Mouse (Mus musculus) left cerebral cortex, postnatal 4 days (tissue): ENCODE data around the gene Peg3. TPM values are rescaled to one million over a fixed set of nuclear protein-coding genes. Genes with fewer than 3 reads are reported as not detected.

Experiments
- DNase-seq: peaks from one replicate; pipeline ENCODE4 v3.0.0-alpha.2; 2022
- intact Hi-C: fragments of 180-260 bp; cut with DNase I; formaldehyde crosslinking; loops from one replicate; pipeline ENCODE4 v1.15.1; 2025
- total RNA-seq, 2 experiments: library from RNA; stranded (reverse); gene quantifications; 2 replicates each; pipeline ENCODE4 v1.2.3; 2021

Peg3 gene
- total RNA-seq, 2 experiments from 2014 or later = 94.3 to 117 TPM

- intact Hi-C loops = no loop called here
- peak; percentile 91 for DNase-seq
Observed at GRCm38 (mm10) chr7:6727351-6728121, 2.7 kb downstream of the Peg3 start.

DNA sequence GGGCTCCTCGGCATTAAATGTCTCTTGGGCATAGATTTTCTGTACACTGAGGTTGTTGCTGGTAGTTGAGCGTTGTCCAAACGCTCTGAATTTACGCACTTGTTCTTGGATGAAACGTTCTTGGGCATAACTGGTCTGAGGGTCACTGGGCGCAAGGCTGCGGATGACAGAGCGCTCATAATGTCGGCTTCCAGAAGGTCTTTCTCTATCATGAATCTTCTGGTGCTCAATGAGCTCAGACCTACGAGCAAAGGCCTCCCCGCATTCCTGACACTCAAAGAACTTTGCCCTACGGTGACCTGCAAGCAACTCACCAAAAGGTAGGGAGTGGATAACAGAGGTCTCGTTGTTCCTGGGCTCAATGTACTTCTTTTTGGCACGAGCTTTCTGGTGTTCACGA, 20.8 kb downstream of the Peg3 start:
- no peak for DNase-seq
- intact Hi-C loops = no loop called here

- no peak for DNase-seq
- intact Hi-C loops = no loop called here
Observed at GRCm38 (mm10) chr7:6708451-6709180, 21.6 kb downstream of the Peg3 start.

- intact Hi-C loops = no loop called here
- no peak for DNase-seq
Observed at GRCm38 (mm10) chr7:6707416-6708015, 22.7 kb downstream of the Peg3 start.

DNA sequence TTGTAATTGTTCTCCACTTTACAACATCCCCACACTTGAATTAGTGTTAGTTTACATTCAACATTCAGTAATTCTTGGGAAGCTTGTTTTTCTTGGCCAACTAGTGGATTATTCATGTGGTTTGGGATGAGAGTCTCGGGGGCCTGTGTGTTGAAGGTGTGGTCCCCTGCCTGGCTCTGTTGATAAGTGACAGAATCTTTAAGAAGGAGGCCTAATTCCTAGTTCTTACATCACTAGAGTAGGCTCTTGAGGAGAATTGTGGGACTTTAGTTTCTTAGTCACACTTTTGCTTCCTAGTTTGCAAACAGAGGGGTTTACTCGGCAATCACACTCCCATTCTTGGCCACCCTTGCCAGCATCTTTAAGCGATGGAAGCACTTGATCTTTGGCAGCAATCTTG, 31.0 kb downstream of the Peg3 start:
- intact Hi-C loops = loop anchor here (5.0 to 10.0 kb wide), 3 partner anchors 114 to 337 kb away; partner anchors contain the start of genes Olfr1344 and Zfp78
- no peak for DNase-seq

- peak; percentile 90 for DNase-seq
- intact Hi-C loops = loop anchor here (5.0 to 10.0 kb wide), 3 partner anchors 112 to 334 kb away; partner anchors contain the start of genes Olfr1344 and Zfp78
Observed at GRCm38 (mm10) chr7:6696241-6697045, 33.8 kb downstream of the Peg3 start, which contains the start of gene Zim1. Zim1 (minus strand) TSS chr7:6696450.

- intact Hi-C loops = no loop called here
- no peak for DNase-seq
Observed at GRCm38 (mm10) chr7:6685511-6685910, 44.7 kb downstream of the Peg3 start.

DNA sequence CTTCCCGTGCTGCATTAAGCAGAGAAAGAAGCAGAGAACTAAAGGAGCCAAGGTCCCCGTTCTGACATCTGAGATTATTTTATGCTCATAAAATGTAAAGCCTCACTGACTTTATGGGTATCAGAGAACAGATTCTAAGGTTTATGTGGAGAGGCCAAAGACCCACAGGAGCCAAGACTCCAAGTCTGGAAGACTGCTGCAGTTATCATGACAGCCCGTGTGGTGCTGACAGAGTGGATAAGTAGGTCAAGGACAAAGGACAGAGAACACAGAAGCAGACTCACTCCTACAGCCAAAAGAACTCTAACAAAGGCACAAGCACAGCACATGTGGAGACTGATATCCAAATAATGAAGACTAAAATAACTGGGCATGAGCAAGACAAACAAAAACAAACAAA, 63.5 kb downstream of the Peg3 start:
- intact Hi-C loops = loop anchor here (10.0 kb wide), 1 partner anchor 222 kb away; no protein-coding TSS in a partner anchor

DNA sequence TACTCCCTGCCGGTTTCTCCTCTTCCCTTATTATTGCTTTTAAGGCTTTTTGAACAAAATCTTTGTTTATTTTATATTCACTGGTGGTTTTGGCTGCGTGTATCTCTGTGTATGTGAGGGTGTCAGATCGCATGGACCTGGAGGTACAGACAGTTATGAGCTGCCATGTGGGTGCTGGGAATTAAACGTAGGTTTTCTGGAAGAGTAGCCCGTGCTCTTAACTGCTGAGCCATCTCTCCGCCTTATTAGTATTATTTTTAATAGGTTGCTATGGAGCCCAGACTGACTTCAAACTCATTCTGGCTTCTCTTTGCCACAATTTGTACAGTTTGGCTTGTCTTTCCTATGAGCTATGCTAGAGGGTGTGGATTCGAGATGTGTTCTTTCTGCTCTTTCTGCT, 66.8 kb downstream of the Peg3 start:
- no peak for DNase-seq
- intact Hi-C loops = loop anchor here (5.0 to 10.0 kb wide), 2 partner anchors 219 to 264 kb away; no protein-coding TSS in a partner anchor

More for the DNA sequence above, 63.5 kb downstream of the Peg3 start:
- no peak for DNase-seq

DNA sequence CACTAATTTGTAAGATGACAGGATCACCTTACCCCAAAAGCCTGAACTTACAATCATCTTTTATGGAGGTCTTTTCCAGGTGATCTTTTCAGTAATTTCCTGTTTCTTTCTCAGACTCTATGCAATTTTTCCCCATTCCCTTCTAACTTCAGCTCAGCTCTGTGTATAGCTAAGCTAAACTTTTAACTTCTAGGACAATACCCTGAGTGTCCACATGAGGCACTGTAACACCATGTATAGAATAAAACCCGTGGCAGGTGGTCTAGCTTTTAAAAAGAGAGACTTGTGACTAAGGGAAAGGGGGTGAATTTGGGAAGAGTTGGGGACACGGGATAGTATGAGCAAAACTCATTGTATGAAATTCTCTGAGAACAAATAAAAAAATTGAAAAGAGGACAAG, 70.6 kb downstream of the Peg3 start:
- intact Hi-C loops = loop anchor here (5.0 to 10.0 kb wide), 2 partner anchors 215 to 268 kb away; no protein-coding TSS in a partner anchor
- no peak for DNase-seq

GRCm38 (mm10) chr7:6658606-6659005, 71.6 kb downstream of the Peg3 start:
- intact Hi-C loops = no loop called here
- DNase-seq = no peak

Other genes with a start within 250 kb of the Peg3 start
- gene Olfr5, start 243.5 kb downstream of the Peg3 start, total RNA-seq = not detected
- not detected for gene Olfr1347, start 230.7 kb downstream of the Peg3 start, total RNA-seq
- not detected for gene Olfr1348, start 221.7 kb downstream of the Peg3 start, total RNA-seq
- gene Olfr1349, start 207.5 kb downstream of the Peg3 start, total RNA-seq = not detected
- gene Olfr1350, start 165.6 kb downstream of the Peg3 start, total RNA-seq = not detected
- gene Zim1, start 34.0 kb downstream of the Peg3 start, total RNA-seq = 10 to 100 TPM; 20.5 to 37.4 TPM
- gene Usp29, start 147 bp upstream of the Peg3 start, total RNA-seq = 10 to 100 TPM; 52.9 to 67.1 TPM